Mouse (Mus musculus) left cerebral cortex, postnatal 14 days (tissue): ENCODE results near the gene Fbxw4. TPM values are rescaled to one million over a fixed set of nuclear protein-coding genes. Genes with fewer than 3 reads are reported as not detected.

Experiments
- total RNA-seq, 2 experiments: library from RNA; stranded (reverse); gene quantifications; 2 replicates each; pipeline ENCODE4 v1.2.3; 2021

Gene Fbxw4
- total RNA-seq, 2 experiments from 2014 or later: 32.3 to 34.8 TPM

Other genes starting within 250 kb of the Fbxw4 start
- 1 to 10 TPM; 7.6 to 7.7 TPM for gene Poll, start 99.8 kb downstream of the Fbxw4 start, total RNA-seq
- 10 to 100 TPM; 58.3 to 72.0 TPM for gene Gm17018, start 99.7 kb downstream of the Fbxw4 start, total RNA-seq
- gene Fgf8, start 82.6 kb upstream of the Fbxw4 start, total RNA-seq: not detected
- gene Npm3, start 89.3 kb upstream of the Fbxw4 start, total RNA-seq: 1 to 10 TPM; 6.8 to 7.6 TPM
- 100 to 1,000 TPM; 132 to 136 TPM for gene Mgea5, start 123.5 kb upstream of the Fbxw4 start, total RNA-seq
- 100 to 1,000 TPM; 129 to 143 TPM for gene Kcnip2, start 155.7 kb upstream of the Fbxw4 start, total RNA-seq